Mouse (Mus musculus) CH12.LX (cell line): ENCODE results near the gene Exoc3l4.

Experiments used
- CTCF ChIP-seq, 2 experiments: IDR thresholded peaks in 1 of 2; conservative IDR thresholded peaks in 1 of 2; 2 replicates each; pipeline ENCODE4 v1.5.1; 2011 to 2012; ENCODE audit warnings: low read depth in 2 of 2, low read length in 2 of 2, improper control_type of control experiment in 1 of 2, inconsistent platforms in 1 of 2, mild to moderate bottlenecking in 1 of 2, moderate library complexity in 1 of 2
- EP300 ChIP-seq: IDR thresholded peaks from 2 replicates; pipeline ENCODE4 v1.6.1; 2011; ENCODE audit warnings: low read length, improper control_type of control experiment
- MAFK ChIP-seq: IDR thresholded peaks from 2 replicates; pipeline ENCODE4 v1.6.1; 2011; ENCODE audit warnings: low read length, improper control_type of control experiment; ENCODE audit not compliant: insufficient replicate concordance
- MYC ChIP-seq: IDR thresholded peaks from 2 replicates; pipeline ENCODE4 v1.6.1; 2011; ENCODE audit warnings: low read depth, mild to moderate bottlenecking, improper control_type of control experiment, low read length
- PAX5 ChIP-seq: IDR thresholded peaks from 2 replicates; pipeline ENCODE4 v1.6.1; 2012; ENCODE audit warnings: low read length, inconsistent platforms, mixed read lengths
- SMC3 ChIP-seq: IDR thresholded peaks from 2 replicates; pipeline ENCODE4 v1.6.1; 2011; ENCODE audit warnings: low read depth, low read length, improper control_type of control experiment
- TCF12 ChIP-seq: IDR thresholded peaks from 2 replicates; pipeline ENCODE4 v1.6.1; 2014; ENCODE audit warnings: low read depth, mild to moderate bottlenecking, inconsistent platforms, low read length, improper control_type of control experiment
- USF2 ChIP-seq: conservative IDR thresholded peaks from 2 replicates; pipeline ENCODE4 v1.6.1; 2011; ENCODE audit warnings: low read depth, low read length, improper control_type of control experiment

- TF ChIP-seq MYC (no peak), EP300 (no peak), SMC3 (no peak), MAFK (no peak), PAX5 (no peak), CTCF (conservative IDR thresholded peaks at IDR 0.05 in 1 of 2, IDR thresholded peaks at IDR 0.05 in 1 of 2; ENCODE audit: low read depth in 2 of 2, low read length in 2 of 2) (no peak), TCF12 (no peak), USF2 (no peak)
Observed at GRCm38 (mm10) chr12:111430049-111430867, 13.4 kb downstream of the Exoc3l4 start.
